Mouse (Mus musculus) ES-E14 (cell line): ENCODE data around the gene Arhgap23. TPM values are rescaled to one million over a fixed set of nuclear protein-coding genes. Genes with fewer than 3 reads are reported as not detected.

ENCODE experiments used
- DNase-seq: peaks from one replicate; pipeline ENCODE4 v3.0.0-alpha.2; 2013; ENCODE audit warnings: low read depth, low spot score
- H3K27ac ChIP-seq: 2 replicates; pipeline ENCODE4 v1.5.1; 2012; ENCODE audit warnings: low read depth, mild to moderate bottlenecking, low read length, moderate library complexity, mixed read lengths; ENCODE audit not compliant: poor library complexity, insufficient read depth, severe bottlenecking
- H3K36me3 ChIP-seq: 2 replicates; pipeline ENCODE4 v1.6.1; 2012; ENCODE audit warnings: mild to moderate bottlenecking, low read length, moderate library complexity, mixed read lengths; ENCODE audit not compliant: control insufficient read depth, poor library complexity, insufficient read depth, severe bottlenecking
- H3K4me1 ChIP-seq, 2 experiments: fragments of 150-350 bp in 1 of 2; sonication (generic) in 1 of 2; 2 replicates each; pipeline ENCODE4 v1.6.1; 2012; ENCODE audit warnings: low read length in 2 of 2, mild to moderate bottlenecking in 1 of 2, mixed read lengths in 1 of 2; ENCODE audit not compliant: control insufficient read depth in 2 of 2, insufficient read depth in 2 of 2, poor library complexity in 1 of 2
- H3K4me3 ChIP-seq, 2 experiments: fragments of 150-350 bp in 1 of 2; sonication (generic) in 1 of 2; 2 replicates each; pipeline ENCODE4 v1.5.1; 2012; ENCODE audit warnings: low read length in 2 of 2, low read depth in 1 of 2, mild to moderate bottlenecking in 1 of 2, mixed read lengths in 1 of 2; ENCODE audit not compliant: insufficient read depth in 1 of 2, poor library complexity in 1 of 2, severe bottlenecking in 1 of 2
- H3K9ac ChIP-seq: 2 replicates; pipeline ENCODE4 v1.6.1; 2012; ENCODE audit warnings: low read depth, mild to moderate bottlenecking, low read length, mixed read lengths; ENCODE audit not compliant: poor library complexity, insufficient read depth, severe bottlenecking
- H3K9me3 ChIP-seq: fragments of 150-350 bp; sonication (generic); 2 replicates; pipeline ENCODE4 v1.6.1; 2012; ENCODE audit warnings: low read depth, mild to moderate bottlenecking, low read length; ENCODE audit not compliant: control insufficient read depth, insufficient read depth
- CHD2 ChIP-seq: IDR thresholded peaks from 2 replicates; pipeline ENCODE4 v1.6.1; 2014; ENCODE audit warnings: mild to moderate bottlenecking, low read depth, low read length, inconsistent platforms
- HCFC1 ChIP-seq: IDR thresholded peaks from 2 replicates; pipeline ENCODE4 v1.6.1; 2012; ENCODE audit warnings: low read length, inconsistent platforms, borderline replicate concordance; ENCODE audit not compliant: insufficient read depth
- MAFK ChIP-seq: IDR thresholded peaks from 2 replicates; pipeline ENCODE4 v1.6.1; 2014; ENCODE audit warnings: mild to moderate bottlenecking, low read depth, low read length, inconsistent platforms; ENCODE audit not compliant: insufficient read depth
- ZC3H11A ChIP-seq: IDR thresholded peaks from 2 replicates; pipeline ENCODE4 v1.6.1; 2012; ENCODE audit warnings: low read depth, mild to moderate bottlenecking, inconsistent platforms, low read length, borderline replicate concordance
- ZNF384 ChIP-seq: IDR thresholded peaks from 2 replicates; pipeline ENCODE4 v1.6.1; 2012; ENCODE audit warnings: low read depth, low read length, inconsistent platforms
- in situ Hi-C, 2 experiments: fragments of 600-800 bp; cut with MboI; formaldehyde crosslinking; loops; one replicate each; pipeline ENCODE4 v1.15.1; 2025; ENCODE audit warnings: low sequenced_read_pairs in 2 of 2, inconsistent platforms in 1 of 2; ENCODE audit not compliant: unreplicated experiment in 2 of 2
- total RNA-seq: library from RNA; depleted of rRNA; stranded (reverse); fragments of 300-350 nt; gene quantifications from 2 replicates; pipeline ENCODE4 v1.2.3, GENCODE M21; 2012

Gene Arhgap23
- total RNA-seq, 1 experiment = 22.6 TPM

DNA sequence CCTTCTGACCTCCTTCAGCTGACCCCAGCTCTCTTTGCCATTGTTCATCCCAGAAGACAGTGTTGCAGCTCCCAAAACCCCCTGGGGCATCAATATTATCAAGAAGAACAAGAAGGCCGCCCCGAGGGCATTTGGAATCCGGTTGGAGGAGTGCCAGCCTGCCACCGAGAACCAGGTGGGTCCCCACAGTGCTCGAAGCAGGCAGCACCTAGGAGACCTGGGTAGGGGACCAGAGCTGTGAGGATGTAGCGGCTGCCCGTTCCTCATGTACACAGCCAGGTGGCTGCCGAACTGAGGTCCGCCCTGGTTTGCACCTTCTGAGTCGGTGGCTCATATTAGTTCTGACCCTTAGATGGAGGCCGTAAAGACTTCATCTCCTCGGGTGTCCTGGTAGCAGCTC lies 50.6 kb downstream of the Arhgap23 start:
- peaks cover 45% of the 10 kb centered on the region for H3K36me3 ChIP-seq
- DNase-seq = no peak
- no peak overlapping the region for H3K4me3 ChIP-seq
- H3K9ac ChIP-seq = no peak overlapping the region
- H3K4me1 ChIP-seq = peaks cover 0 to 12% of the 10 kb centered on the region in 2 experiments; a peak in 2 of 4 replicates
- H3K9me3 ChIP-seq = no peaks in the 10 kb centered on the region
- TF ChIP-seq ZNF384 (no peak), CHD2 (no peak), ZC3H11A (no peak), MAFK (no peak), HCFC1 (no peak)
- no peak overlapping the region for H3K27ac ChIP-seq
- in situ Hi-C loops = no loop called here

DNA sequence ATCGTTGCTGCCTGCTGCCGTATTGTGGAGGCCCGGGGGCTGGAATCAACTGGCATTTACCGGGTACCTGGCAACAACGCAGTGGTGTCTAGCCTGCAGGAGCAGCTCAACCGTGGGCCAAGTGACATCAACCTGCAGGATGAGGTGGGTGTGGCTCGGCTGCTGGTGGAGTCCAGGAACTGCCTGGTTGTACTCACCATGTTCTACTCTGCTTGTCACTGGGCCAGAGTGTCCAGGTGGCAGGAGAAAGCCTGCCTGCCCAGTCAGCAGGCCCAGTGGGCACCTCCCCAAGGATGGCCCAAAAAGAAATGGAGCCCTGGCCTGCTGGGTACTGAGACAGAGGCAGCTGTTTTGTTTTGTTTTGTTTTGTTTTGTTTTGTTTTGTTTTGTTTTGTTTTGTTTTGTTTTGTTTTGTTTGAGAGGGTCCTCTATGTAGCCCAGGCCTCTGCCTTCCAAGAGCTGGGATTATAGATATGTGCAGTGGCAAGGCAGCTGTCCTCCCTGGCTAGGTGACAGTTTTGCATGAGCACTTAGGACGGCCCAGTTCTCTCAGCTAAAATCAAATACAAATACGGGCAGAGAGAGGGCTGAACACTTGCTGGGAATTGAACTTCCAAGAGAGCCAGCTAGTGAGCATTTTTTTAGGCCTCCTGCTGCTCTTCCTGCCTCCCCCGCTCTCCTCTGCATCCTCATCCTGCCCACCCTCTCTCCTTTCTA lies 51.3 kb downstream of the Arhgap23 start:
- no peak for TF ChIP-seq ZNF384
- TF ChIP-seq CHD2 = no peak
- no peak for TF ChIP-seq HCFC1
- no peak for TF ChIP-seq ZC3H11A
- TF ChIP-seq MAFK = no peak
- in situ Hi-C loops = no loop called here
- H3K9ac ChIP-seq = no peak overlapping the region
- H3K9me3 ChIP-seq = no peaks in the 10 kb centered on the region
- H3K27ac ChIP-seq = 0 out of 2 replicates have a peak overlapping the region, but pooled peaks have one; percentile 35
- H3K4me1 ChIP-seq = peaks cover 0 to 14% of the 10 kb centered on the region in 2 experiments; a peak in 2 of 4 replicates
- H3K4me3 ChIP-seq = no peak overlapping the region
- no peak for DNase-seq
- H3K36me3 ChIP-seq = peaks cover 44% of the 10 kb centered on the region

DNA sequence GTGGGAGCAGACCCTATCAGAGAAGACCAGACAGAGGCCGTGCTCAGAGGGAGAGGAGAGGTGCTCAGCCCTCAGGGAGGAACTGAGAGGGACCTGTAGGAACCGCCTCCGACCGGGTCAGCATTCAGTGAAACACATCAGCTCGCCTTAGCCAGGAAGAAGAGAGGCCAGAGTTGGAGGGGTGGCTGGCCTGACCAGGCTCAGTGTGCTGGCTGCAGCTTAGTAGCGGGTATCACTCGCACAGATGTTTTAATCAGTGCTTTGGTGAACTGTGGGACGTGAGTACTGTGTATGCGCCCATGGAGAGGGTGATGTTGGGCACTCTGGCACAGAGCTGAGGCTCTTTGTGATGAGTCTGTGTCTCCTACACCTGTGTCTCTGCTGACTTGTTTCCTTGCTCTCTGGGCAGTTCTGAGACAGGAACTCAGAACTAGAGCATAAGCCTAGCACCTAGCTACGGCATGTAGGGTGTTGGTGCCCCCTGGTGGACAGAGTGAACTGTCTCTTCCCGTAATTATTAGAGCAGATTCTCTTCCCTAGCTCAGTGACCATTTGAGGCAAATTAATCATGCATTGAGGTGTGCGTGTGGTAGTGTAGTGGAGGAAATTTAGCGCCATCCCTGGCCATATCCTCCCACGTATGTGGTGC lies 53.4 kb downstream of the Arhgap23 start:
- in situ Hi-C loops = no loop called here

DNA sequence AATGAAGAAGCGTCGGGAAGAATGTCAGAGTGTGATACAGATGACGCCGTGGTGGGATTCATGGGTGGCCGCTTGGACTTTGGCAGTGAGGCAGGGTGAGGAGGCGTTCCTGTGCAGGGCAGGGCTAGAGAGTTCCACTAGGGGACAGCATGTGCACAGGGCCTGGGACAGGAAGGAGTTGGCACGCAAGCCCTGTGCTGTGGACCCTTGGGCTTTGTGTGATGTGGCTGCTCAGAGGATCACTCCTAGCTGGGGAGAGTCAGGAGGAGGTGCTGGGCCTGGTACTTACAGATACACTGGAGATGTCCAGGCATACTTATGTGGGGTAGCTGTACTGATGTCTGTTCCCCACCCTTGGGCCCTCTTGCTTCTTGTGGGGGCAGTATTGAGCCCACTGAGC lies 54.5 kb downstream of the Arhgap23 start:
- peaks cover 28% of the 10 kb centered on the region for H3K36me3 ChIP-seq
- no peaks in the 10 kb centered on the region for H3K9me3 ChIP-seq
- in situ Hi-C loops = no loop called here
- no peak overlapping the region for H3K27ac ChIP-seq
- H3K4me3 ChIP-seq = no peak overlapping the region
- DNase-seq = no peak
- H3K9ac ChIP-seq = no peak overlapping the region
- TF ChIP-seq CHD2 (no peak), MAFK (no peak), HCFC1 (no peak), ZC3H11A (no peak), ZNF384 (no peak)
- H3K4me1 ChIP-seq = peaks cover 0 to 10% of the 10 kb centered on the region in 2 experiments; a peak in 2 of 4 replicates

More for the DNA sequence above, 53.4 kb downstream of the Arhgap23 start:
- H3K36me3 ChIP-seq = peaks cover 39% of the 10 kb centered on the region
- H3K4me3 ChIP-seq = no peak overlapping the region
- peak; percentile 89 for DNase-seq
- peak; percentile 70; the same call in 1 of the 2 replicates for TF ChIP-seq ZC3H11A
- no peak for TF ChIP-seq ZNF384
- H3K9ac ChIP-seq = no peak overlapping the region
- no peaks in the 10 kb centered on the region for H3K9me3 ChIP-seq
- peaks cover 0 to 12% of the 10 kb centered on the region in 2 experiments; a peak in 2 of 4 replicates for H3K4me1 ChIP-seq
- H3K27ac ChIP-seq = peak overlapping the region; percentile 2; the same call in 1 of the 2 replicates
